Comparison of ENCODE assay signal across 8 mouse cellular contexts in the genomic region with DNA sequence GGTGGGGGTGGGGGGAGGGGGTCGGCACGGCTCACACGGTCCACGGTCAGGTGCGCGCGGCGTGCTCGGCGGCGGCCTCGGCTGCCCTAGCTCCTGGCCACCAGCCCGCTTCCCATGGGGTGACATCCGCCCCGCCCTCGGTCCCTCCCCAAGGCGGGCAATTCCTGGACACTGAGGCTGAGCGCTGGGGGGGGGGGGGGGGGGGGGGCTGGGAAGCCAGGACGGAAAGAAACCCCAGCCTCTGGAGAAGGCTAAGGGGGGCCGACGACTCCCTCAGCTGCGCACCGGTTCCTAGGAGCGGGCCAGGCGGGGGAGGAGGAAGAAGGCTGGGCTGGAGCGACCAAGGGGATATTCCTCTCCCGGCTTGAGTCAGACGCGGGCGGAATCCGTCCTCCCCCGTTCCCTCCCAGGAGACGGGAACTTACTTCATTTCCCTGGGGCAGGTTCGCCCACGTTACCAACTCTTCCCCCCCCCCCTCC. TPM values are rescaled to one million over a fixed set of nuclear protein-coding genes. Genes with fewer than 3 reads are reported as not detected.
DNase-seq lines count a peak whose midpoint lies in the region; ATAC-seq lines count a peak whose summit lies in the region.

No protein-coding gene starts in this region.

- DNase-seq in ZHBTc4 (ENCODE audit: low read depth, low spot score), result peak; percentile 83
- DNase-seq in cerebellum, adult 9-10 months, result peak; percentile 93
- DNase-seq in heart, postnatal 36 days, result peak; percentile 90 to 95
- DNase-seq in left cerebral cortex, adult 11 months (ENCODE audit: low spot score), result peak; percentile 84
- peak; percentile 93 for DNase-seq in lung, postnatal 10 days
- DNase-seq in retina, embryonic 14.5 days (ENCODE audit: low spot score), result peak; percentile 63
- DNase-seq in yolk sac, embryonic 10.5 days (ENCODE audit: low spot score), result peak; percentile 92

- intact Hi-C loops in heart, postnatal 36 days (cut with DNase I), result loop anchor here (1.0 to 2.0 kb wide), 4 partner anchors 9 to 233 kb away; no protein-coding TSS in a partner anchor

- ATAC-seq in frontal cortex, adult (ENCODE audit: low TSS enrichment), result peak; percentile 51

RNA-seq across cellular contexts. Expression of a gene that starts 0.7 kb away (rescaled TPM):
- 10 to 100 TPM; 43.8 to 61.4 TPM for total RNA-seq in heart, postnatal 36 days (2021)

Comparison
In these comparisons a context has a peak if more than half of its experiments do, and no peak if none do; other contexts are left out.
1. Peak in every context shown above with its lines: DNase-seq and ATAC-seq.